Mouse (Mus musculus): ENCODE data around the gene Tgfa. TPM values are rescaled to one million over a fixed set of nuclear protein-coding genes. Genes with fewer than 3 reads are reported as not detected.

Gene Tgfa
- polyA plus RNA-seq, 1 experiment: 56.3 TPM

DNA sequence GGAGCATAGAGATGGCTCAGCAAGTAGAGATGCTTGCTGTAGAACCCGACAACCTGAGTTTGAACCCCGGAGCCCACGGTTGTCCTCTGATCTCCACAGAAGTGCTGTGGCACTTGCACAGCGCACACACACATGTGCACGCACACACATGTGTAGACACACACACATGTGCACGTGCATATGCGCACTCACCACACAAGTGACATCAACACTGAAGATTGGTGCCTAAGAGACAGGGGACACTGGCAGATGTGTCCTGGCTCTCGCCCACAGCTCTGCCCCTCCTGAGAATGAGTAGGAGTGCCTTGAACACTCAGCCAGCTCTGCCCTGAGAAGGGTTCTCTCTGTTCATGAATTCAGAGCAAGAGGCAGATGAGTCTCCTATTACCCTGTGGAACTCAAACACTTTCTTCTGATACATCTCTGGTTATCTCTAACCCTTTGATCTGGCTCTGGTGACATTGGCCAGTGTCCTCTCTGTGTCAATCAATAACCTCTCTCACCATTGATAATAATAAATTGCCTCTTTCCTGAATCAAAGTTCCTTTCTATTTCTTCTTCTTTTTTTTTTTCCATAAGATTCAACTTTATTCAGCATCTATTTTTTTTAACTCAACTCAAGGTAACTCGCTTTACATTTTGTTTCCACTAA, 17.6 kb upstream of the Tgfa start:
- no peak for TF ChIP-seq GATA1 (IDR thresholded peaks at IDR 0.05; ENCODE audit: low read length)

DNA sequence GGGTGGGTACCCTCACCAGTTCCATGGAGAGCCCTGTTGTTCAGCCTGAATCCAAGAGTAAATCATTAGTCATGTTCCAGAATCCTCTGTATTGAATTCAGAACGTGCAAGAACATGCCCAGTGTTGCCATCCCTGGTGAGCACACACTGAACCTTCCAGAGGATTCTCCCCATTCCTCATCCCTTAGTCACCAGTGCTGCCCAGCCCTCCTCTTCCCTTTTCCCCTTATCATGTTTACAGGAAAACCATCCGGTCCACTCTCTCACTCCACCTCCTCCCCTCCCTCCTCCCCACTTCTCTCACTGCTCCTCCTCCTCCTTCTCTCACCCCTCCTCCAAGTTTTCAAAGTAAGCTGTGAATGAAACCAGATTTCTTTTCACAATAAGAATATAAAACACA, 14.4 kb upstream of the Tgfa start:
- no peak for TF ChIP-seq GATA1 (IDR thresholded peaks at IDR 0.05; ENCODE audit: low read length)

DNA sequence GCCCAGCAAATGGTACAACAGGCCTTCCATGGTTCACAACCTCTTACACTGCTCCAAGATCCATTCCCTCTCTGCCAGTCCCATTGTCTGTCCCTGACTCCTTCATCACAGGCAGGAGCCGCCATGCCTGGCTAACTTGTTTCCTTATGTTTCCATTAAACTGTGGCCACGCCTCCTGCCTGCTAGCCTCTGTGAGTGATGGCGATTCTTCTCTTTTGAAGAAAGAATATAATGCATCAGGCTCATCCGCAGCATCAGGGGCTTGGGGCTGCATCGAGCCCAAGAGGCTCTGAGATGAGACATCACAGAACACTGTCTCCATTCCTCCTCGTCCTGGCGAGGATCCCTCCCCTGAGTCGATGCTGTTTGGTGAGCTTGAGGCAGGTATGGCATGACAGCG, 13.0 kb upstream of the Tgfa start:
- no peak for TF ChIP-seq GATA1 (IDR thresholded peaks at IDR 0.05; ENCODE audit: low read length)

DNA sequence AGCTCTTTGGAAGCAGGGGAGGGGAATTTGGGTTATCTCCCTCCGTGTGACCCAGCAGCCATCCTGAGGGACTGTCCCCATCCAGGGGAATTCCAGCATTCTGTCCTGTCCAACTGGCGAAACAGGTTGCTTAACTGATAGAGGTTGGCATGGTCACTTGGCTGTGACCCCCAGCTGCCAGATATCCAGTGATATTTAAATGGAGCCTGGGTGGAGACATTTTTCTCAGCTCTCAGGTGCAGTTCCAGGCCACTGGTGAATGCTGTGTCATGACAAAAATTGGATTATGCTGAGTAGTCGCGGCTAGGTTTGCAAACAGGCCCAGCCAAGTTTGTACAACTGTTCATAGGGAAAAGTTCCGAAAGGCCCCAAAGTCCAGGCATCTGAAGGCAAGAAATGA, 12.4 kb upstream of the Tgfa start:
- no peak for TF ChIP-seq GATA1 (IDR thresholded peaks at IDR 0.05; ENCODE audit: low read length)

- no peak for TF ChIP-seq GATA1 (IDR thresholded peaks at IDR 0.05; ENCODE audit: low read length)
Measured at GRCm38 (mm10) chr6:86186106-86186955, 8.7 kb upstream of the Tgfa start.

DNA sequence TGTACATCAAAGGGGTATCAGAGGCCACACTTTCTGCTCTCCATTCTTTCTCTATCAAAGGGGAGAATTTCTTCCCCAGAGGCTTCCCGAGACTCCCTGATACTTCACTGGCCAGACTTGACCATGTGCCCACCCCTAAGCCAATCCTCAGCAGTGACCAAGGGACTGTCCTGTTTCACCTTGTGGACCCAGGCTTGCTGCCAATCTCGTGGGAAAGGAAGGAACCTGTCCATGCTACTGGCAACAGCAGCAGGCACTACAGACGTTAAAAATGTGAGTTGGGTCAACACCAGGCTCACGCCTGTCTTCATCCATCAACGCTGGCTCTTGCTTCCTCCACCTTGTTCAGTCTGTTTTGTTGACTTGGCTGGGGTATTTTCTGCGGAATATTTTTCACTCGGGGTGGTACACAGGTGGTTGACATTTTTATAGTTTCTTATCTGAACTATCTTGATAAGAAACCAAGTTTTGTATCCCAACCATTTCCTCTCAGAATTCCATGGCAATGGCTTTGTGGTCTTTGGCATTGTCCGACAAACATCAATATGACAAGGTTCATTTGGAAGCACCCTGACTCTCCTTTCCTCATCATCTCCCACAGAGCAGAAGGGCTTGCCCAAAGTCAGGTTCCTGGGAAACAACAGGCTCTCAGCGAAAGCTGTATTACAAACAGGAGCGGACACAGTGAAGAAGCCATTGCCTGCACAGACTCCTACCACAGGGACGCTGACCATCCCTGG, 6.1 kb upstream of the Tgfa start:
- no peak for TF ChIP-seq GATA1 (IDR thresholded peaks at IDR 0.05; ENCODE audit: low read length)

DNA sequence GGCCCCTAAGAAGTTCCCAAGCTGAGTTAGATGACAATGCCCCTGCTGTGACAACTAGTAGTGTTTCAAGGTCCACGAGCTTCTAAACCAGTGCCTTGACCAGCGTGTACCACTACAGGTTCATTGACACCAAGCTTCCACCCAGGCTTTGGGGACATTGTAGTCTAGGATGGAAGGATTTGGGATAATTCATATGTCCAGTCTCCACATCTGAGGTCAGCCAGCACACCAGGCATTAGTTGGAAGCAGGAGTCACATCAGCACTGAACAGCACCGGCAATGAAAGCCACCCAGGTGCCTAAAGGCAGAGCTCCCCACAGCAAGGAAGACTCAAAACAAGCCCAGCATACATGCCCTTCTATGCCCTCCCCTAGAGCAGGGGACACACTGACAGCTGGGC, 4.4 kb upstream of the Tgfa start:
- no peak for TF ChIP-seq GATA1 (IDR thresholded peaks at IDR 0.05; ENCODE audit: low read length)

- TF ChIP-seq GATA1 (IDR thresholded peaks at IDR 0.05; ENCODE audit: low read length): no peak
Measured at GRCm38 (mm10) chr6:86192978-86193377, 2.0 kb upstream of the Tgfa start.

DNA sequence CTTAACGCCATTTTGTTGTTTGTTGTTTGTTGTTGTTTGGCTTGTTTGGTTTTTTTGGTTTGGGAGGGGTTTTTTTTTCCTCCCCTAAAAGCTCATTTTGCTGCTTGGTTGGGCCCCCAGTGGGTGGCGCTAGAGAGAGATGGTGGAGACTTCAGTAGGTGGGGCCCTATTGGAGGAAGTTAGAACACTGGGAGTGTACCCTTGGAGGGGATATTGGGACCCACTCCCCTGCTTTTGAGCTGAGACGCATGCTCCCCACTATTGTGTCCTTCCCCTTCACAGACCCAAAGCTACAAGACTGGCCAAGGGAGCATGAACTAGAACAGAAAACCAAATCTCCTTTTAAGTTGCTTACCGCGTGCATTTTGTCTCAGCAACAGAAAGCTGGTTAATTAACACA, 1.1 kb upstream of the Tgfa start:
- no peak for TF ChIP-seq GATA1 (IDR thresholded peaks at IDR 0.05; ENCODE audit: low read length)

DNA sequence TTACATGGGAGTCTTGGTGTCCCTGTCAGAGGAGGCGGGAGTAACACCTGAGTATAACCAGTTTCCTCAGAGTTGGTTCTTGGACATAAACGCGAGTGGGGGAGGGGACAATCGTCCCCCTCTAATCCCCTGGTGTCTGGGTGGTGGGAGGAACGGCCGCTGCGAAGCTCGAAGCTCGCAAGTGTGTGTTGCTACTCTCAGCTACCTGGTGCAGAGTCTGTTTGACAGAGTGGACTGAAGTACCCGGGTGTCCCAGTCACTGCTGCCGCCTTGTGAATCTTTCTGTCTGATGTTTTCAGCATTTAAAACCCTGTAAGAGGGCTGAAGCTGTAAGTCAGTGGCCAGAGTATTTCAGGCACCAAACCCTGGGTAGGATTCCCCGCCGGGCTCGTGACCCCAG, 1.0 kb downstream of the Tgfa start:
- no peak for TF ChIP-seq GATA1 (IDR thresholded peaks at IDR 0.05; ENCODE audit: low read length)

- no peak for TF ChIP-seq GATA1 (IDR thresholded peaks at IDR 0.05; ENCODE audit: low read length)
Measured at GRCm38 (mm10) chr6:86197150-86197862, 2.3 kb downstream of the Tgfa start.

- no peak for TF ChIP-seq GATA1 (IDR thresholded peaks at IDR 0.05; ENCODE audit: low read length)
Measured at GRCm38 (mm10) chr6:86200934-86201333, 5.9 kb downstream of the Tgfa start.

DNA sequence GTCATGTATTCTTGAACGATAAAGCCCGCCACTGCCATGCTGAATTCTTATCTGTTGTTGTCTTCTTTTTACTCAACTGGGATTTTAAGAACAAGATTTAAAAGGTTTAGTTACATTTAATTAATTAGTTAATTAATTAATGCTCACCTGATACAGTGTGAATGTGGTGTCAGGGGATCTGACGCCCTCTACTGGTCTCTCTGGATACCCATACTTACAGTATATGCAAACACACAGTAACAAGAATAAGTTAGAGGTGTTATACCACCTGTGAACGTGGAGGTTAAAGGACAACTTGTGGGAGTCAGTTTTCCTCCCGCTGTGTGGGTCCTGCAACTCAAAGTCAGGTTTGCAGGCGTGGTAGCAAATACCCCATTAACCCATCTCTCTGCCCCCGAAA, 8.1 kb downstream of the Tgfa start:
- no peak for TF ChIP-seq GATA1 (IDR thresholded peaks at IDR 0.05; ENCODE audit: low read length)

- TF ChIP-seq GATA1 (IDR thresholded peaks at IDR 0.05; ENCODE audit: low read length): no peak
Measured at GRCm38 (mm10) chr6:86206014-86206413, 11.0 kb downstream of the Tgfa start.

DNA sequence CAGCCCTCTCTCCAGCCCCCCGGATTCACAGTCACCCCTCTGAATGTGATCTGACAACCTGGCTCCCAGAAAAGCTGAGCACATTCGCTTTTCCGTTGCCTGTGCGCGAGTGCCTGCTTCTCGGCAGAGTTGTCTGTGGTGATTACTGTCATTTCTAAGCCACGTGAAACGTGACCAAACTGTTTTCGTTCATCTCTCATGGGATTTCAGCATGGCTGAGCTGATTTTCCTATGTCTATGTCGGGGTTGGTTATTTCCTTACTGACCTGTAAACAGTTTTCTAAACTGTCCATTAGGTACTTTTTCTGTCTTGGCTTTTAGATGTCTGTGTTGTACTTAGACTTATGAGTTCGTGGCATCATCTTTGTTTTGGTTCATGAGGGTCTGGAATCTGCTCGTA, 12.0 kb downstream of the Tgfa start:
- TF ChIP-seq GATA1 (IDR thresholded peaks at IDR 0.05; ENCODE audit: low read length): no peak
